Mouse (Mus musculus) heart, embryonic 11.5 days (tissue): ENCODE measurements around the gene Zc3h12d. TPM values are rescaled to one million over a fixed set of nuclear protein-coding genes. Genes with fewer than 3 reads are reported as not detected.

Experiments
- ATAC-seq: fragments of 200-750 bp; cut with Nextera tagmentation; replicated peaks from 2 replicates; pipeline ENCODE4 v1.8.0; 2017; ENCODE audit warnings: moderate library complexity; ENCODE audit not compliant: insufficient number of reproducible peaks, low FRiP score, low TSS enrichment
- H3K27ac ChIP-seq: fragments of 300-500 bp; sonication (generic); 2 replicates; pipeline ENCODE4 v1.5.1; 2014; ENCODE audit warnings: mild to moderate bottlenecking, low read depth, low read length
- H3K27me3 ChIP-seq: fragments of 300-500 bp; sonication (generic); 2 replicates; pipeline ENCODE4 v1.6.1; 2014; ENCODE audit warnings: mild to moderate bottlenecking, low read length, mixed read lengths; ENCODE audit not compliant: control insufficient read depth, insufficient read depth
- H3K36me3 ChIP-seq: fragments of 300-500 bp; sonication (generic); 2 replicates; pipeline ENCODE4 v1.6.1; 2014; ENCODE audit warnings: mild to moderate bottlenecking, low read length, moderate library complexity, mixed read lengths; ENCODE audit not compliant: control insufficient read depth, insufficient read depth
- H3K4me1 ChIP-seq: fragments of 300-500 bp; sonication (generic); 2 replicates; pipeline ENCODE4 v1.6.1; 2014; ENCODE audit warnings: low read length; ENCODE audit not compliant: control insufficient read depth, insufficient read depth
- H3K4me2 ChIP-seq: fragments of 300-500 bp; sonication (generic); 2 replicates; pipeline ENCODE4 v1.6.1; 2014; ENCODE audit warnings: mild to moderate bottlenecking, moderate library complexity
- H3K4me3 ChIP-seq: fragments of 300-500 bp; sonication (generic); 2 replicates; pipeline ENCODE4 v1.5.1; 2014; ENCODE audit warnings: low read depth, low read length
- H3K9ac ChIP-seq: fragments of 300-500 bp; sonication (generic); 2 replicates; pipeline ENCODE4 v1.6.1; 2014; ENCODE audit warnings: mild to moderate bottlenecking, low read depth, low read length, moderate library complexity
- H3K9me3 ChIP-seq: fragments of 300-500 bp; sonication (generic); replicated peaks from 2 replicates; pipeline ENCODE4 v1.6.1; 2016; ENCODE audit warnings: low read length; ENCODE audit not compliant: control insufficient read depth
- WGBS: fragments of 180-500 bp; shearing (Covaris S2); extraction: QIAGEN DNeasy Blood & Tissue Kit; methylation state at CpG from one replicate; pipeline ENCODE4 v1.1.7; 2014; ENCODE audit not compliant: insufficient replicate concordance; 5-methylcytosine and 5-hydroxymethylcytosine counted together
- polyA plus RNA-seq: library from polyadenylated mRNA; unstranded; fragments of >200 nt; fragmentation: Nextera tagmentation; extraction: Ambion mirVana; gene quantifications from 2 replicates; pipeline ENCODE4 v1.2.1, GENCODE M21; 2014

Gene Zc3h12d
- polyA plus RNA-seq, 1 experiment from 2014 or later: 0.07 TPM

DNA sequence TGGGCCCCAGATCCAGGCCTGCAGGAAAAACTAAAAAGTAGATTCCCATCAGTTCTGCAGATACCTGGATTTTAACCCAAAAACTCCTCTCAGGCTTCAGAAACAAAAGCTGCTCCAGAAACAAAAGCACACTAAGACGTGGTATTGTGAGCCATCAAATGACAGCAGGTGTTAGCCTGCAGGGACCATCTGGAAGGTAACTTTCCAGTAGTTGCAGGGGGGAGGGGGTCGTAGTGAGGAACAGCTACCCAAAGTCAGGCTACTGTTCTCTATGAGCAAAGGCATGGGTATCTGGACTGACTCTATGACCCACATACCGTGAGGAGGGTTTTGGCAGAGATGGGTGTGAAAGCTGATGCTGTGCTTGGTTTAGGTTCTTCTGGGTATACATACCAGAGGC, 8.5 kb downstream of the Zc3h12d start:
- 51% methylated on average over 3 of the region's 3 CpGs for WGBS
- H3K36me3 ChIP-seq: no peaks in the 10 kb centered on the region
- H3K9ac ChIP-seq: no peak overlapping the region
- no peaks in the 10 kb centered on the region for H3K27me3 ChIP-seq
- H3K4me3 ChIP-seq: no peak overlapping the region
- H3K9me3 ChIP-seq: no peaks in the 10 kb centered on the region
- H3K4me1 ChIP-seq: peaks cover 6% of the 10 kb centered on the region; the same call in 1 of the 2 replicates
- no peak for ATAC-seq
- H3K27ac ChIP-seq: no peak overlapping the region
- H3K4me2 ChIP-seq: no peak overlapping the region

DNA sequence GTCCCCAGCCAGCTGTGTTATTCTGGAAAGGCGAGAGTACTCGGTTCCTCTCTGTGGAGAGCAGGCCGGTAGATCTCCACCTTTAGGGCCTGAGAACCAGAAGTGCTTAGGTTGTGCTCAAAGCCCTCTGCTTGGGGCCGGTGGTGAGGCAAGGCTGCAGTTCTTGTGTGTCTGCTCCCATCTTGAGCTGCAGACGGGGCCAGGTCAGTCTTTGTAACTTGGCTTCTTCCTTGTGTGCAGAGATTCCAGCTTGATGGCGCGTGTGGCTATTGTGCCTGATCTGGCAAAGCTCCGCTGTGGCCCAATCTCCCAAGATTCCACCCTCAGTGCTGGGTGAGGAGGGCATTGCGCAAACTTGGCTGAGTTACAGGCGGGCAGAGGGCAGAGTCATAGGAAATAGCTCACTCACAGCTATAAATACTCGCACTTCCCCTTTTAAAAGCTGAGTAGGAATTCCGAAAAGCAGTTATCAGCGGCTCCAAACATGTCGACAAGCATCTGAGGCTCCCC, 9.4 kb downstream of the Zc3h12d start:
- Histone ChIP-seq H3K4me1 (peaks cover 6% of the 10 kb centered on the region; the same call in 1 of the 2 replicates), H3K27ac (peak overlapping the region; percentile 79), H3K4me2 (peak overlapping the region; percentile 51), H3K9me3 (no peaks in the 10 kb centered on the region), H3K9ac (peak overlapping the region; percentile 39; the same call in 1 of the 2 replicates), H3K4me3 (0 out of 2 replicates have a peak overlapping the region, but pooled peaks have one; percentile 3), H3K36me3 (no peaks in the 10 kb centered on the region), H3K27me3 (no peaks in the 10 kb centered on the region)
- WGBS: 24% methylated on average over 14 of the region's 14 CpGs
- ATAC-seq: 0 out of 2 replicates have a peak, but pooled peaks have one; percentile 56

DNA sequence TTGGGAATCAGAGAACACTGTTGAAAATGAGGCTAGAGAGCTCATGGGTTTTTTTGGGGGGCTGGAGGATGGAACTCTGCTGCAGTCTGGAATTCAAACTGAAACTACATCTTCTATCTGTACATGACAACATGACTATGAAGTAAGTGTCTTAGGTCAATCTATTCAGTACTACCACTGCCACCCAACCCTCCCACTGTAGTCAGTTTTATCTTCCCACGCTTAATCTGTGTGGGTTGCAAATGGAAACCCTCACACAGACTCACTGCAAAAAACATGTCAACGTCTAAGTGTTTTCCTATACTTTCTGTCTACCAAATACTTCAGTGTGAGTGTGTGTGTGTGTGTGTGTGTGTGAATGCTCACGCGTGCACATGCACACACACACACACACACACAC, 10.9 kb downstream of the Zc3h12d start:
- Histone ChIP-seq H3K9ac (no peak overlapping the region), H3K27ac (no peak overlapping the region), H3K9me3 (no peaks in the 10 kb centered on the region), H3K4me1 (peaks cover 6% of the 10 kb centered on the region; the same call in 1 of the 2 replicates), H3K36me3 (no peaks in the 10 kb centered on the region), H3K27me3 (no peaks in the 10 kb centered on the region), H3K4me2 (no peak overlapping the region), H3K4me3 (no peak overlapping the region)
- ATAC-seq: no peak
- 81% methylated on average over 4 of the region's 4 CpGs for WGBS

DNA sequence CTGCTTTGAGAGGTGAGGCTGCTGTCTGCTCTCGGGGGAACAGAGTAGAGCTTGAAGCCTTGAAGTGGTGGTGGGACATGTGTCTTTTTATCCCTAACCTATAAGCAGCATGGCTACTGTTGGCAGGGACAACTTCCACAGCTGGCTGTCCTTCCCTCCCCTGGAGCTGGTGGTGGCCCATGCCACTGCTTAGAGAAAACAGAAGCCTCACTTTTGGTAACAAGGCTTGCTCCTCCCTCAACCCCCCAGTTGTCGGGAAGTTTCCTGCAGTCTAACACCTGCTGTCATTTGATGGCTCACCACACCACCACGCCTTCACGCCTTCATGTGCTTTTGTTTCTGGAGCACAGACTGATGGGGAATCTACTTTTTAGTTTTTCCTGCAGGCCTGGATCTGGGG, 11.9 kb downstream of the Zc3h12d start:
- WGBS: 63% methylated on average over 4 of the region's 4 CpGs
- ATAC-seq: no peak
- H3K9ac ChIP-seq: no peak overlapping the region
- no peak overlapping the region for H3K4me3 ChIP-seq
- H3K4me2 ChIP-seq: no peak overlapping the region
- peaks cover 6% of the 10 kb centered on the region; the same call in 1 of the 2 replicates for H3K4me1 ChIP-seq
- H3K27ac ChIP-seq: no peak overlapping the region
- H3K9me3 ChIP-seq: no peaks in the 10 kb centered on the region
- H3K27me3 ChIP-seq: no peaks in the 10 kb centered on the region
- no peaks in the 10 kb centered on the region for H3K36me3 ChIP-seq

DNA sequence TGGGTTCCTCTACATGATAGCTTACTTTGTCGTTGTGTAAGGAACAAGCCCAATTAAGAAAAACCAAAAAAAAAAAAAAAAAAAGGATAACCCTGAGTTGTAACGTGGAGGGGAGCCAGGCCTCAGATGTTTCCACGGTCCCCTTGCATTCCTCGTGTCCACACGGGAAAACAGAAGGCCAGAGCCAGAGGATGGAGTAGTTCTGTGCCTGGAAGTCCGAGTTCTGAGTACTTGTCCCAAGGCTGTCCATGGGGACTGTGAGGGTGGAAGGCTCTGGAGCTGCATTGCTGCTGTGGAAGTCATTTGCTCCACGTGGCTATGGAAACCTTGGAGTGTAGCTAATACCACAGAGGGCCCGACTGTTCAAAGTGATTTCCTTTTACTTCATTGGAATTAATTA, 12.9 kb downstream of the Zc3h12d start:
- no peak overlapping the region for H3K4me2 ChIP-seq
- H3K9me3 ChIP-seq: no peaks in the 10 kb centered on the region
- no peak overlapping the region for H3K9ac ChIP-seq
- H3K4me3 ChIP-seq: no peak overlapping the region
- no peak overlapping the region for H3K27ac ChIP-seq
- H3K27me3 ChIP-seq: no peaks in the 10 kb centered on the region
- H3K36me3 ChIP-seq: no peaks in the 10 kb centered on the region
- 80% methylated on average over 8 of the region's 8 CpGs for WGBS
- H3K4me1 ChIP-seq: peaks cover 6% of the 10 kb centered on the region; the same call in 1 of the 2 replicates
- no peak for ATAC-seq

DNA sequence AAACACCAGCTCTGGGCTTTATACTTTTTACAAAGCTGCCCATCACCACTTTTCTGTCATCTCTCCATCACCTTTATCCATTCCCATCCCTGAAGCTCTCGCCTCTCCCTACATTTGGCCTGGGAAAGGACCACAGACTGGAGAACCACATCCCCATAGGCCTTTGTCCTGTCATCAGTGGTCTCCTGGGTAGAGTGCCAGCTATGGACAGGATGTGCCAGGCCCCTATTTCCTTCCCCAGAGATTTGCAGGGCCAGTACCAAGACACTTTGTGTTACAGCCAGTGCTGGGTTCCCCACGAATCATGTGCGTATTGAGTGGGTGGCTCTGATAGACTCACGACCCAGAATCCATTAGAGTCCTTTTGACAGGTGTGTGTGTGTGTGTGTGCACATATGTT, 13.7 kb downstream of the Zc3h12d start:
- Histone ChIP-seq H3K9ac (no peak overlapping the region), H3K4me1 (peaks cover 3% of the 10 kb centered on the region; the same call in 1 of the 2 replicates), H3K4me2 (no peak overlapping the region), H3K27ac (no peak overlapping the region), H3K4me3 (no peak overlapping the region), H3K9me3 (no peaks in the 10 kb centered on the region), H3K36me3 (no peaks in the 10 kb centered on the region), H3K27me3 (no peaks in the 10 kb centered on the region)
- no peak for ATAC-seq
- 86% methylated on average over 4 of the region's 4 CpGs for WGBS

DNA sequence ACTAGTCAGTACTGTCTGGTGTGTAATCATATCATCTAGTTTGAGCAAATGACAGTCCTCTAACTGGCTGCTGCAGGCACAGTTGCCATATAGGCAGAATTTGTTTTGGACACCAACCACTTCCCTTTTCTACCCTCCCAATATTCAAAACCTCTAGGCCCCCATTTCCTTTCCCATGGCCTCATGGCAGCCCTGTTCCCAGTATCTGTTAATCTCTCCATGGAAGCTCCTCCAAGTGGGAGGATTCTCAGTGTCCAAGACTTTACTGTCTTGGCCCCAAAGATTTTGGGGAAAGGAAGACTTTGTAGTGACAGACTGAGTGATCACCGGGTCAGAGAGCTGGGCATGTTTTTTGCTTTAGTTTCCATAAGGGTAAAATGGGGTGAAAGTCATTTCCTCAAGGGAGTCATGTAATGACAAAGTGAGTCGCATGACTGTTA, 14.9 kb downstream of the Zc3h12d start:
- H3K4me2 ChIP-seq: no peak overlapping the region
- H3K4me3 ChIP-seq: no peak overlapping the region
- no peak for ATAC-seq
- 73% methylated on average over 2 of the region's 2 CpGs for WGBS
- H3K9me3 ChIP-seq: no peaks in the 10 kb centered on the region
- no peaks in the 10 kb centered on the region for H3K36me3 ChIP-seq
- H3K27ac ChIP-seq: no peak overlapping the region
- H3K9ac ChIP-seq: no peak overlapping the region
- H3K4me1 ChIP-seq: no peaks in the 10 kb centered on the region
- no peaks in the 10 kb centered on the region for H3K27me3 ChIP-seq

DNA sequence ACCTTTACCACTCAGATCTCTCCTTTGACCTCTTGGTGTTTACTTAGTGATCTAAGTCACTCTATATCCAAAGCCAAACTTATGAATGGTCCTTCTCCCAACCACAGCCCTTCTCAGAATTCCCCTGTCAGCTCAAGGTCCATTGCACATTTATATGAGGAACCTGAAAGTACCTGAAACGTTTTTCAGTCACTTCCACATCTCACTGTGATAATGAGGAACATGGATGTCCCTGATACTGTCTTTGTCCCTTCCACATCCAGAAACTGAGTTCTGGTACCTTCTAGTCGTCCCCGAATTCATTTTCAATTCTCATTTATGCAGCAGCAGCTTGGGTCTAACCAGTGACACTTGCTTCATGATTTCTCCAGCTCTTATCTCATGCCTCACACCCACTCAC, 19.6 kb downstream of the Zc3h12d start:
- WGBS: 63% methylated on average over 3 of the region's 3 CpGs
- ATAC-seq: no peak

DNA sequence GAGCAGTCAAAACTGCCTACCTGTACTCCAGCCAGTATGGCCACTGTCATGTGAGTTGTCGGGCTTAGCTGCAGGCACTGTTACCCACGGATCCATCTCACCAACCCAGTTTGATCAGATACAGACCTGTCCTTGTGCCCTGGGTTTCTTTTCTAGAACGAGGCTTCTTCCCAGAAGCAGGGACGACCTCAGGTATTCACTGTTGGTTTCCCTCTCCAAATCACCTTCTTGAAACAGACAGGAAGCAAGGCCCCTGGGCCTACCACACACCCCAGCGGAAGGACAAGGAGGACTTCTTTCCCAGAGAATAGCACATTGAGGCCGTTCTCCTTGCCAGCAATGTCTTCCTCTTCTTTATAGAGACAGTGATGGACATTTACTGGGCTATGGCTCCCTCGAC, 28.2 kb downstream of the Zc3h12d start:
- Histone ChIP-seq H3K4me1 (no peaks in the 10 kb centered on the region), H3K27ac (no peak overlapping the region)
- WGBS: 83% methylated on average over 7 of the region's 7 CpGs

More for the DNA sequence above, 19.6 kb downstream of the Zc3h12d start:
- H3K4me1 ChIP-seq: no peaks in the 10 kb centered on the region
- no peak overlapping the region for H3K27ac ChIP-seq
- H3K4me2 ChIP-seq: no peak overlapping the region
- H3K27me3 ChIP-seq: no peaks in the 10 kb centered on the region
- no peaks in the 10 kb centered on the region for H3K9me3 ChIP-seq
- H3K9ac ChIP-seq: no peak overlapping the region
- no peak overlapping the region for H3K4me3 ChIP-seq
- H3K36me3 ChIP-seq: no peaks in the 10 kb centered on the region

More for the DNA sequence above, 28.2 kb downstream of the Zc3h12d start:
- Histone ChIP-seq H3K4me2 (no peak overlapping the region), H3K4me3 (no peak overlapping the region), H3K27me3 (no peaks in the 10 kb centered on the region), H3K36me3 (no peaks in the 10 kb centered on the region), H3K9ac (no peak overlapping the region), H3K9me3 (no peaks in the 10 kb centered on the region)
- no peak for ATAC-seq
